Mouse (Mus musculus): Measurements from ENCODE around the gene Tex2.

- TF ChIP-seq CTCF (conservative IDR thresholded peaks at IDR 0.05; ENCODE audit: insufficient read depth, insufficient read length, low read depth, low read length) (no peak), POLR2A (IDR thresholded peaks at IDR 0.05; ENCODE audit: low read depth, low read length) (no peak)
These were observed 15.4 kb downstream of the Tex2 start for GRCm38 (mm10) chr11:106597737-106598330.
